Mouse (Mus musculus): Measurements from ENCODE around the gene Tenm4. TPM values are rescaled to one million over a fixed set of nuclear protein-coding genes. Genes with fewer than 3 reads are reported as not detected.
A peak's percentile ranks its signal among the peaks of the same experiment; 100 is the strongest.

Tenm4 gene
- polyA plus RNA-seq, 1 experiment from 2014 or later = 42.7 TPM

DNA sequence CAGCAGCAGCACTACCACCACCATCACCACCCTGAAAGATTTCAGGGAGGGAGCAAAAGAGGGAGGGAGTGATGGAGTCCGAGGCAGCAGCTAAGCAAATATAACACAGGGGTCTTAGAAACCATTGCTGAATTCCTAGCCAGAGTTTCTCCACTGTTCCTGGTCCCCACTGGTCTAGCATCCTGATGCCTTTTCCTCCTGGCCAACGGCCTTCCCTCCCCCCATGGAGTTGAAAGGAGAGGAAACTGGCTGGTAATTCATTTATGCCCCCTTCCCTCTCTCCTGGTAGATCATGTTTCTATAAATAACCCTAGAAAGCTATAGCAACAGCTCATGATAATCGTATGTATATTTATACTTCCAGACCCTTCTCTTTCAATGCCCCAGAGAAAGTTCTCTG lies 481.8 kb downstream of the Tenm4 start:
- 17% methylated on average over 3 of the region's 3 CpGs for WGBS
- Histone ChIP-seq H3K4me3 (replicated peaks) (no peak overlapping the region), H3K27me3 (no peaks in the 10 kb centered on the region)

DNA sequence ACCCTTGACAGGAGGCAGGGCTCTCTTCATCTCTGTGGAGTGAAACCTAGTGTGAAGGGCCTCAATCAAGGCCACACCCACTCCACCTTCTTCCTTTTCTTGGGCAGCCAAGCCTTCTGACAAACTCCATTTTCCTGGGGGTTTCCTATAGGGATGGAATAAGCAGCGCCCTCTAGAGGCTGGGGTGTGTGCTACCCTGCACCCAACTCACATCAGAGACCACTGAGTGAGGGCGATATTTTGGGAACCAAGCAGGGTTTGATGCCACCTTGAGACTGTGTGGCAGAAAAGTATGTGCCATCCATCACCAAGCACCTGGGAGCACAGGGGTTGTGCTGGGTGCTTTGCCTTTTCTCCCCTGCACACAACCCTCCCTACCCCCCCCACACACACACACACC lies 483.2 kb downstream of the Tenm4 start:
- no peak overlapping the region for H3K4me2 ChIP-seq
- H3K9me3 ChIP-seq (replicated peaks) = no peaks in the 10 kb centered on the region
- no peak overlapping the region for H3K27ac ChIP-seq
- H3K4me3 ChIP-seq (replicated peaks) = no peak overlapping the region
- ATAC-seq (replicated peaks; ENCODE audit: low FRiP score) = no peak
- H3K4me1 ChIP-seq = peaks cover 56% of the 10 kb centered on the region
- H3K27me3 ChIP-seq = no peaks in the 10 kb centered on the region
- 68% methylated on average over 2 of the region's 2 CpGs for WGBS
- H3K9ac ChIP-seq = no peak overlapping the region
- H3K36me3 ChIP-seq = no peaks in the 10 kb centered on the region

More for the DNA sequence above, 481.8 kb downstream of the Tenm4 start:
- H3K27ac ChIP-seq = no peak overlapping the region
- ATAC-seq (replicated peaks; ENCODE audit: low FRiP score) = no peak
- H3K9me3 ChIP-seq (replicated peaks) = no peaks in the 10 kb centered on the region
- H3K4me1 ChIP-seq = peaks cover 57% of the 10 kb centered on the region
- no peak overlapping the region for H3K9ac ChIP-seq
- H3K4me2 ChIP-seq = no peak overlapping the region
- no peaks in the 10 kb centered on the region for H3K36me3 ChIP-seq

DNA sequence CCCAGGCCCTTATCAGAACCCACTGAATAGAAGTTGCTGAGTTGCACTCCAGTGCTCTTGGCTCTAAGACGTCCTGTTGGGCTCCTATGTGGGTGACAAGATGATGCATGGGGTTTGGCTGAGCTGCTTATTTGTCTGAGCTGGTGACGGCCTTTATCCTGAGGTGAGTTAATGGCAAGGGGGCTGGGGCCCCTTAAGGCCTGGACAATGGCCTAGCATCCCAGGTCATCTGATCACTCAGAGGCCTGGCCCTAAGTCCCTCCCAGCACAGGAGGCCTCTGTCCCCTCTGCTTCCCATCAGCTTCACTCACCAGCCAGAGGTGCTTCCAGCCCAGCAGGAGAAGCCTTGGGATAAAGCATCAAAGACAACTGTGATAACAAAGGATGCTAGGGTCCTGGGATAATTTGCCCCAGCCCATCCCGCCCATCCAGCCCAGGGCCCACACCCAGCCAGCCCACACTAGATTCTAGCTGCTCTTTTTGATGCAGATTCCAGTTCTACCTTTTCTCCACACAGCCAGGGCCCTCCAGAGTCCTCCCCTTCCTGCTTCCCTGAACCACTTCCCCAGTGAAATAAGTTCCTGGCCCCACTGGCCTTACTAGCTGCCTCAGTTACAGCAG lies 484.2 kb downstream of the Tenm4 start:
- ATAC-seq (replicated peaks; ENCODE audit: low FRiP score) = no peak
- H3K4me1 ChIP-seq = peaks cover 52% of the 10 kb centered on the region
- H3K4me3 ChIP-seq (replicated peaks) = no peak overlapping the region
- H3K9ac ChIP-seq = no peak overlapping the region
- WGBS = 55% methylated on average over 3 of the region's 3 CpGs
- H3K9me3 ChIP-seq (replicated peaks) = no peaks in the 10 kb centered on the region
- no peaks in the 10 kb centered on the region for H3K36me3 ChIP-seq
- no peak overlapping the region for H3K4me2 ChIP-seq
- H3K27me3 ChIP-seq = no peaks in the 10 kb centered on the region
- no peak overlapping the region for H3K27ac ChIP-seq

DNA sequence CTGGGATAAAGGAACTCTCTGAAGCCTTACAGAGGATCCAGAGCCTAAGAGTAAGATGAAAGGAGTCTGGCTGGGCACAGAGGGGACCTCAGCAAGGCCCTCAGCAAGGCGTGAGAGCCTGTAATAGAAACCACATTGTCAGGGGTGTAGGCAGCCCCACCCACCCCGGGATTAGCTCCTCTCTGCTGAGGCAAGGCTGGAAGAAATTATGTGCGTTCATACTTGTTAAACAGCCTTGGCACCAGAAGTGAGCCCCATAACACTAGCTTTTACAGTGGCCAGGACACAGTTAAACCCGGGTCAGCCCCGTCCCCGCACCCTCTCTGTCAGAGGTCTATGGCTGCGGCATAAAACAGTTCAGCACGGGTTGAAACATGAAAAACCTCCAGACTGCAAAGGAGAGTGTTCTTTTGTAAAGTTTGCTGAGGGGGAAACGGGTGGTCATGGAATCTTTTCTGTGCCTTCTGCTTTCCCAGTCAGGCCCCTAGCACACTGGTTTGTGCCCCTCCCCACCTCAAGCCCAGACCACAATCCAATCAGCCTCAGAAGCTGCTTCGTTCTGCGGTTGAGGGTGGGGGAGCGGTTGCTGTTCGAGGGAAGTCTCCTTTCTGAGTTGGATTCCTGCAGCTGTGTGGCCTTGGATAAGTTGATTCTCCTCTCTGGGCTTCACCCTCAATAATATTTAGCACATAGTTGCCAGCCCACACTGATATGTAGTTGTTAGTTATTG lies 486.2 kb downstream of the Tenm4 start:
- no peak overlapping the region for H3K9ac ChIP-seq

DNA sequence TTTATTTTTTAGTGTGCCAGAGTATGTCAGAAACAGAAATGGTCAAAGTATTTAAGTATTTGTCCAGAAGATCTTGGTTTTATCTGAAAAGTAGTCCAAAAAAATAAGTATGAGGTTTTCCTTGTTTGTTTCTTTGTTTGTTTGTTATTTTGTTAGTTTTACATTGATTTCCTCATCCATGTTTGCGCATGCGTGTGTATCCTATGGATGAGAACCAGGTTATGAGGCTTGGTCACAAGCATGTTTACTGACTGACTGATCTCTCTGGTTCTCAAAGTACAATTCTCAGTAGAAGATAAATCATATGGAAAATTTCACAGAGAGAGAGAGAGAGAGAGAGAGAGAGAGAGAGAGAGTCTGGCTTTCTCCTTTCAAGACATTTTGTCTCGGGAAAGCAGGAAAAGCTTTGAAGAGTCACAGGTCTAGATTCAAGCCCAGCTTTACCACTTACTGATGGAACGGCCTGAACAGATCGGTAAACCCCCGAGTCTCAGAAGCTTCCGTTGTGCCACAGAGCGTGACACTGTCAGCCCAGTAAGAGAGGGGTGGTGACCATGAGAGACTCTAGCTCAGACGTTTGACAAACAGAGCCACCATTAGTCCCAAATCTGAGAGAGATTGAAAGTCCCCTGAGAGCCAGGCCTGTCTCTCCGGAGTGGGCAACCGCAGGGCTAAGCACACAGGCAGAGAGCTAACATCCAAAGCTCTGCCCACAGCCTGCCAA lies 487.0 kb downstream of the Tenm4 start:
- Histone ChIP-seq H3K9me3 (replicated peaks) (no peaks in the 10 kb centered on the region), H3K4me3 (replicated peaks) (no peak overlapping the region), H3K36me3 (no peaks in the 10 kb centered on the region), H3K9ac (no peak overlapping the region), H3K27me3 (no peaks in the 10 kb centered on the region), H3K27ac (no peak overlapping the region), H3K4me1 (peaks cover 48% of the 10 kb centered on the region), H3K4me2 (no peak overlapping the region)
- no peak for ATAC-seq (replicated peaks; ENCODE audit: low FRiP score)
- WGBS = 44% methylated on average over 11 of the region's 11 CpGs

More for the DNA sequence above, 486.2 kb downstream of the Tenm4 start:
- no peaks in the 10 kb centered on the region for H3K27me3 ChIP-seq
- peaks cover 50% of the 10 kb centered on the region for H3K4me1 ChIP-seq
- WGBS = 13% methylated on average over 13 of the region's 13 CpGs
- H3K27ac ChIP-seq = peak overlapping the region; percentile 15; the same call in 1 of the 2 replicates
- peak overlapping the region; percentile 17; the same call in 1 of the 2 replicates for H3K4me2 ChIP-seq
- ATAC-seq (replicated peaks; ENCODE audit: low FRiP score) = no peak
- H3K4me3 ChIP-seq (replicated peaks) = no peak overlapping the region
- no peaks in the 10 kb centered on the region for H3K9me3 ChIP-seq (replicated peaks)
- no peaks in the 10 kb centered on the region for H3K36me3 ChIP-seq

DNA sequence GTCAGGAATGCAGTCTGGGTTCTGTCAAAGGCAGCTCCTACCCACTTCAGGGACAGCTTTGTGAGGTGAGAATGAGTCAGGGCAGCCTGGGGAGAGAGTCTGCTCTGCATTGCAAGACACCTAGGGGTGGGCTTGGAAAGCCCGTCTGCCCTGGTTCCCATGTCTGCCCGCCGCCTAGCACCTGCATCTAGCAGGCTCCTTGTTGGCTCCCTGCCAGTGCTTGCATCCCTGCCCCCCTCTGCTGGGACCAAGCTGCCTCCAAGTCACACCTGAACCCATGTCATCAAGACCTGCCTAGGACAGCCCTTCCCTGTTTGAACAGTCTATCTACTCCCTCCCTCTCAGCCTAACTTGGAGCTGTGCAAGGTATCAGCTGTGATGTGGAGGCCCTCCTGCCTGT lies 489.9 kb downstream of the Tenm4 start:
- Histone ChIP-seq H3K4me2 (no peak overlapping the region), H3K27me3 (no peaks in the 10 kb centered on the region), H3K9ac (no peak overlapping the region), H3K27ac (0 out of 2 replicates have a peak overlapping the region, but pooled peaks have one; percentile 15), H3K4me3 (replicated peaks) (no peak overlapping the region), H3K9me3 (replicated peaks) (no peaks in the 10 kb centered on the region), H3K4me1 (peaks cover 53% of the 10 kb centered on the region), H3K36me3 (no peaks in the 10 kb centered on the region)
- ATAC-seq (replicated peaks; ENCODE audit: low FRiP score) = peak; percentile 44
- WGBS = 59% methylated on average over 3 of the region's 3 CpGs

DNA sequence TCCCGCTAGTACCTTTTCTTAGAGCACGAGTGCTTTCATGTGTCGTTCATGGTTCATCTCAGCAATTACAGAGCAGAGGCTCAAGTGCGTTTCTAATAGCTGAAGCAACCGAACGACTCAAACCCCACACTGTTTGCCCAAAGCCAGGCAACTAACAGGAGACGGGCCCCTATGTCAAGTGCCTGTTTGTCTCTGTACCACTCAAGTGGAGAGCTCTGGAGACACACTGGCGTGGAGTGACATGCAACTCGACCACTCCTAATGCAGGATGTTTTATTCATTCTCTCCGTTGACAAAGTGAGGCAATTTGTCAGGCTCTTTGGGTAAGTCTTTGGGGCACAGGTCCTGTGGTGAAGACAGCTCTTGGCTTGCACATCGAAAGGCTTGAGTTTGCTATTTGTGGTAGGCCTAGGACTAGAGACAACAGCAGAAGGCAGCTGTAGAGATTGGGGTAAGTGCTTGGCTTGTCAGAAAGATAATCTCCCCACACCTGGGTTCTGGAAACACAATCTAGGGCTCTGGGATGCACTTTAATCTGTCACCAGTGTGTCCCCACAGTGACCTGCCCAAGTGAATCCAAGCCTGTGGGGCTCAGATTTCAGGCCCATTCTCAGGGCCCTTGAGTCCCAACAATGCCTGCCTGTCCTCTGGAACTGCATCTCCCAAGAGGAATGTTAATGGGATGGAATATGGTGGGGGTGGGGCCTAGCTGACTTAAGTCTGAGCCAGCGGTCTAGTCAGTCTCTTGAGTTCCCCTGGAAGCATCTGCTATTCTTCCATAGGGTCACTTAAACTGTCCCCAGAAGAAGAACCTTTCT lies 490.5 kb downstream of the Tenm4 start:
- peak; percentile 77 for ATAC-seq (replicated peaks; ENCODE audit: low FRiP score)

DNA sequence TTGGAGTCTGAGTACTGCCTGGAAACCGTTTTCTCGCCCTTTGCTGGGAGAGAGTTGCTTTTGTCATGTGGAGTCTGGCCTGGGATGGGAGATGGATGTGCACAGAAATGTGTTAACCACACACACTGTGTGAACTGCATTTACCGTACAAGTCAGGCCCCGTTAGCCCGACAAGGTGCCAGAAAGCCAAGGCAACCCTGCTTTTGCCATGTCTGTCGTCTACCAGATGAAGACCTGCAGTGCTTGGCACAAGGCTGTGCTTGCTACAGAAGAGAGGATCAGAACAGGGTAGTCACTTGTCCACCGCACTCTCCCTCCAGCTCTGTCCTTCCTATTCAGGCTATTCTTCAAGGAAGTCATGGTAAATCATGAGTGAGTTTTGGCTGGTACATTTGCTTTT lies 492.3 kb downstream of the Tenm4 start:
- Histone ChIP-seq H3K4me3 (replicated peaks) (no peak overlapping the region), H3K27me3 (no peaks in the 10 kb centered on the region), H3K4me2 (no peak overlapping the region), H3K4me1 (peaks cover 55% of the 10 kb centered on the region), H3K36me3 (no peaks in the 10 kb centered on the region), H3K9me3 (replicated peaks) (no peaks in the 10 kb centered on the region), H3K9ac (no peak overlapping the region), H3K27ac (no peak overlapping the region)
- 80% methylated on average over 7 of the region's 7 CpGs for WGBS
- no peak for ATAC-seq (replicated peaks; ENCODE audit: low FRiP score)

More for the DNA sequence above, 490.5 kb downstream of the Tenm4 start:
- H3K4me2 ChIP-seq = no peak overlapping the region
- H3K9ac ChIP-seq = no peak overlapping the region
- no peaks in the 10 kb centered on the region for H3K36me3 ChIP-seq
- peaks cover 52% of the 10 kb centered on the region for H3K4me1 ChIP-seq
- WGBS = 50% methylated on average over 12 of the region's 12 CpGs
- H3K27me3 ChIP-seq = no peaks in the 10 kb centered on the region
- H3K27ac ChIP-seq = peak overlapping the region; percentile 23
- H3K9me3 ChIP-seq (replicated peaks) = no peaks in the 10 kb centered on the region
- no peak overlapping the region for H3K4me3 ChIP-seq (replicated peaks)

DNA sequence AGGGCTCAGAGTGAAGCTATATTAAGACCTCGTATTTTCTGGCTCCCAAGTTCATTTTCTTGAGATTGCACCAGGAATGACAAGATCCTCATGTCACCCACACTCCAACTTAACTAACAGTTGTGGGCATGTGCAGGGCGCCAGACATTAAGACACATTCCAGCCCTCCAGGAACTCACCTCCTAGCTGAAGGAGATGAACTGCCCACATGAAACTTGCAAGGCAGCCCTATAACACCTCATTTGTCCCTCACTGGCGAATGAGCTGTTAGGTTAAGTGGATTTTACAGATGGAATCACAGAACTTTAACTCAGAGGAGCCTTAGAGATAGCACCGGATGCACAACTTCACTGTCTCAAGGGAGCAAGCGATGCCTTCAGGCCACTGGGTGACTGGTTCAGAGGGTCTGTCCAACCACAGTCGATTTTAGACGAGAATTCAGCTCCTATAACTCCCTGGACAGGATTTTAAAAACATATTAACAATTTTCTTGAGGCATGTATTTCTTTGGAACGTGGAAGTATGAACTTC lies 495.4 kb downstream of the Tenm4 start:
- H3K27ac ChIP-seq = no peak overlapping the region

DNA sequence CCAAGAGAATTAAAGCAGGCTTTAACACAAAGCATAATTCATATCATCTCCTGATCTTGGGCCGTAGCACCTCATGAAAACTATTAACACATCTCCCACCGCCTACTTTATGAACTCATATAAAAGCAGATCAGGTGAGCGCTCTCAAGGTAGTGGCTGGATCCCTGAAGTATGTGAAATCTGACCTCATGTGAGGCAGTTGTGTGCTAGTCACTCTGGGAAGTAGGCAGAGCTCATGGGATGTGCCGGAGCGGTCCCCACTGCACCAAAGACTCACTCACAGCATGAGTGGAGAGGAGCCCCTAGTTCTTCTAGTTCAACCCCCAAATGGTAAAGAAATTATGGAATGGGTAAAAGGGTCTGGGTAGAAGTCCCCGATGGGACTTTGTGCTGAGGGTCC lies 496.6 kb downstream of the Tenm4 start:
- H3K27ac ChIP-seq = peak overlapping the region; percentile 7; the same call in 1 of the 2 replicates
- ATAC-seq (replicated peaks; ENCODE audit: low FRiP score) = no peak
- no peaks in the 10 kb centered on the region for H3K27me3 ChIP-seq
- no peak overlapping the region for H3K9ac ChIP-seq
- H3K36me3 ChIP-seq = no peaks in the 10 kb centered on the region
- H3K9me3 ChIP-seq (replicated peaks) = no peaks in the 10 kb centered on the region
- H3K4me1 ChIP-seq = peaks cover 66% of the 10 kb centered on the region
- H3K4me3 ChIP-seq (replicated peaks) = no peak overlapping the region
- WGBS = 62% methylated on average over 6 of the region's 6 CpGs
- H3K4me2 ChIP-seq = no peak overlapping the region

More for the DNA sequence above, 495.4 kb downstream of the Tenm4 start:
- no peaks in the 10 kb centered on the region for H3K9me3 ChIP-seq (replicated peaks)
- no peak overlapping the region for H3K9ac ChIP-seq
- H3K4me3 ChIP-seq (replicated peaks) = no peak overlapping the region
- no peaks in the 10 kb centered on the region for H3K36me3 ChIP-seq
- H3K4me1 ChIP-seq = peaks cover 66% of the 10 kb centered on the region
- no peak for ATAC-seq (replicated peaks; ENCODE audit: low FRiP score)
- H3K27me3 ChIP-seq = no peaks in the 10 kb centered on the region
- 76% methylated on average over 8 of the region's 8 CpGs for WGBS
- H3K4me2 ChIP-seq = no peak overlapping the region

DNA sequence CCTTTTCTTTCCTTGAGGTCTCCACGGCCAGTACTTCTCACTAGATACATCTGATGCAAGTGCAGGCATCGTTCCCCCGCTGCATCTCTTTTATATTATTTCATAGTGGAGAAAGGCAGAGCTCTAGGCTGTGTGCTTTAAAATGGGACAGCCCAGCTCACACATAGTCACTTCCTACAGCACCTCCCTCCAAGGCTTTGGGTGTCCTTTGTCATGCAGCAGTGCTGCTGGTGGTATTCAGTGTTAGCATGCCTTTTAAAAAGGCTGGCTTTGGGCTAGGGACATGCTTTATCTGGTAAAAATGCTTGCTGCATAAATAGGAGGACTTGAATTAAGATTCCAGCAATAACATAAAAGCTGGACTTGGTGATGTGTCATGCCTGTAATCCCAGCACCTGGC lies 499.0 kb downstream of the Tenm4 start:
- H3K4me2 ChIP-seq = no peak overlapping the region
- peaks cover 62% of the 10 kb centered on the region for H3K4me1 ChIP-seq
- no peak overlapping the region for H3K4me3 ChIP-seq (replicated peaks)
- H3K27me3 ChIP-seq = no peaks in the 10 kb centered on the region
- H3K9me3 ChIP-seq (replicated peaks) = no peaks in the 10 kb centered on the region
- 88% methylated on average over 3 of the region's 3 CpGs for WGBS
- no peak for ATAC-seq (replicated peaks; ENCODE audit: low FRiP score)
- no peak overlapping the region for H3K27ac ChIP-seq
- H3K9ac ChIP-seq = no peak overlapping the region
- H3K36me3 ChIP-seq = no peaks in the 10 kb centered on the region
